Mouse (Mus musculus): ENCODE measurements around the gene Usp50.

Gene Usp50

GRCm38 (mm10) chr2:126743389-126743788, 39.9 kb downstream of the Usp50 start:
- DNase-seq (ENCODE audit: low read depth, low spot score), result no peak

GRCm38 (mm10) chr2:126740314-126740713, 43.0 kb downstream of the Usp50 start:
- DNase-seq (ENCODE audit: low read depth, low spot score), result no peak

GRCm38 (mm10) chr2:126735339-126736073, 47.8 kb downstream of the Usp50 start:
- DNase-seq (ENCODE audit: low read depth, low spot score), result no peak

- DNase-seq (ENCODE audit: low read depth, low spot score), result no peak
Measured at GRCm38 (mm10) chr2:126730502-126730901, 52.8 kb downstream of the Usp50 start.

- DNase-seq (ENCODE audit: low read depth, low spot score), result no peak
Measured at GRCm38 (mm10) chr2:126729207-126729606, 54.1 kb downstream of the Usp50 start.

GRCm38 (mm10) chr2:126712950-126713349, 70.3 kb downstream of the Usp50 start:
- DNase-seq (ENCODE audit: low read depth, low spot score), result no peak

- no peak for DNase-seq (ENCODE audit: low read depth, low spot score)
Measured at GRCm38 (mm10) chr2:126712526-126712925, 70.7 kb downstream of the Usp50 start.

GRCm38 (mm10) chr2:126708361-126708760, 74.9 kb downstream of the Usp50 start:
- DNase-seq (ENCODE audit: low read depth, low spot score), result no peak

- DNase-seq (ENCODE audit: low read depth, low spot score), result no peak
Measured at GRCm38 (mm10) chr2:126707438-126707779, 75.9 kb downstream of the Usp50 start.

- DNase-seq (ENCODE audit: low read depth, low spot score), result peak; percentile 95
Measured at GRCm38 (mm10) chr2:126706759-126707437, 76.4 kb downstream of the Usp50 start, which contains the start of gene Usp8. Gene Usp8 (plus strand): TSS chr2:126707328.

GRCm38 (mm10) chr2:126695285-126695684, 88.0 kb downstream of the Usp50 start:
- DNase-seq (ENCODE audit: low read depth, low spot score), result no peak

- no peak for DNase-seq (ENCODE audit: low read depth, low spot score)
Measured at GRCm38 (mm10) chr2:126691290-126691689, 92.0 kb downstream of the Usp50 start.

GRCm38 (mm10) chr2:126682937-126683336, 100.3 kb downstream of the Usp50 start:
- DNase-seq (ENCODE audit: low read depth, low spot score), result no peak

GRCm38 (mm10) chr2:126682333-126682732, 100.9 kb downstream of the Usp50 start:
- no peak for DNase-seq (ENCODE audit: low read depth, low spot score)

GRCm38 (mm10) chr2:126677366-126677765, 105.9 kb downstream of the Usp50 start:
- no peak for DNase-seq (ENCODE audit: low read depth, low spot score)

- peak; percentile 13 for DNase-seq (ENCODE audit: low read depth, low spot score)
Measured at GRCm38 (mm10) chr2:126676122-126676515, 107.2 kb downstream of the Usp50 start, which contains the start of gene Gabpb1. Gene Gabpb1 (minus strand): TSS chr2:126676337.

- DNase-seq (ENCODE audit: low read depth, low spot score), result peak; percentile 81
Measured at GRCm38 (mm10) chr2:126675169-126676121, 107.8 kb downstream of the Usp50 start.

- peak; percentile 35 for DNase-seq (ENCODE audit: low read depth, low spot score)
Measured at GRCm38 (mm10) chr2:126674441-126675168, 108.7 kb downstream of the Usp50 start.

- DNase-seq (ENCODE audit: low read depth, low spot score), result no peak
Measured at GRCm38 (mm10) chr2:126673317-126674242, 109.7 kb downstream of the Usp50 start.

GRCm38 (mm10) chr2:126668621-126669252, 114.5 kb downstream of the Usp50 start:
- DNase-seq (ENCODE audit: low read depth, low spot score), result no peak
